Mouse (Mus musculus) adrenal gland, postnatal 10 days (tissue): ENCODE data around the gene 4922502D21Rik. TPM values are rescaled to one million over a fixed set of nuclear protein-coding genes. Genes with fewer than 3 reads are reported as not detected.
"Not testable (repeated sequence)": the region's sequence is repeated elsewhere in the genome, so short reads cannot be mapped to it uniquely, and the experiment has no call there.

Source experiments
- DNase-seq: peaks from one replicate; pipeline ENCODE4 v3.0.0; 2021; ENCODE audit warnings: mixed read lengths
- long read RNA-seq, 2 experiments: library from polyadenylated mRNA; stranded (forward); transcript quantifications; one replicate each; pipeline ENCODE4 v2.0.0; 2021
- total RNA-seq, 2 experiments: library from RNA; stranded (reverse); gene quantifications; 2 replicates each; pipeline ENCODE4 v1.2.3; 2021

4922502D21Rik gene
- total RNA-seq, result not detected
- long read RNA-seq, experiment 1, result 0 reads
- long read RNA-seq, experiment 2, result 0 reads

DNA sequence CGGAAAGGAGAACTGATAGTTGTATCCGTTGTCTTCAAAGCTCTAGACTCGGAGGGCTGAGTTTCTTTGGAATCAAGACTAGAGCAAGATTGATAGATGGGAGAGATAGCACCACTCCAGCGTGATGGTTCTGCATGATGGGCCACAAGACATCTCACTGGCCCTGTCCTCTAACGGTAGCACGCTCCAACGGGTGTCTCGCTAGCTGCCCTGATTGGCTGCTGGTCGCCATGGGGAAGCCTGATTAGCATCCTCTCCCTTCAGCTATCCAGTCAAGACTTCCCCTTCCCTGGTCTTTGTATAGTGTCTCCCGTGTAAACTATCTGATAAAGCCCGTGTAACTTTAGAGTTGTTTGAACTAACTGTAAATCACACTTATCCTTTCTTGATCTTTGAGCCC, at the start of gene 4922502D21Rik:
Gene 4922502D21Rik (minus strand): TSS at position 187 of the 400 bp plus-strand sequence.
- DNase-seq, result no peak

DNA sequence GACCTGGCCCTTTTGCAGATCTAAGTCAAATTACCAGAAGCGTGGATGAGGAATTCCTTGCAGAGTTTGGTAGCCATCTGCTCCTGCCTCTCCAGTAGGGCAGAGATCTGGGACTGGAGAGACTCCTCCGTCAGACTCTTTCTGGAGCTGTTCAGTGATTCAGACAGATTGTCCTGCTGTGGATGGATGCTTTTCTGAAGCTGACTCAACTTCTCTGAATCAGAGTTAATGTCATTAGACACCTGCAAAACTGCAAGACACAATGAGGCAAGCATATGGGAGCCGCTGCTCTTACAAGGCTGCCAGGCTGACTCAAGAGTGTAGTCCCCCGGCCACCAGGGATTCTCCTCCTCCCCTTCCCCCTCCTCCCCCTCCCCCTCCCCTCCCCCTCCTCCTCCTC, 48.9 kb upstream of the 4922502D21Rik start:
- no peak for DNase-seq

DNA sequence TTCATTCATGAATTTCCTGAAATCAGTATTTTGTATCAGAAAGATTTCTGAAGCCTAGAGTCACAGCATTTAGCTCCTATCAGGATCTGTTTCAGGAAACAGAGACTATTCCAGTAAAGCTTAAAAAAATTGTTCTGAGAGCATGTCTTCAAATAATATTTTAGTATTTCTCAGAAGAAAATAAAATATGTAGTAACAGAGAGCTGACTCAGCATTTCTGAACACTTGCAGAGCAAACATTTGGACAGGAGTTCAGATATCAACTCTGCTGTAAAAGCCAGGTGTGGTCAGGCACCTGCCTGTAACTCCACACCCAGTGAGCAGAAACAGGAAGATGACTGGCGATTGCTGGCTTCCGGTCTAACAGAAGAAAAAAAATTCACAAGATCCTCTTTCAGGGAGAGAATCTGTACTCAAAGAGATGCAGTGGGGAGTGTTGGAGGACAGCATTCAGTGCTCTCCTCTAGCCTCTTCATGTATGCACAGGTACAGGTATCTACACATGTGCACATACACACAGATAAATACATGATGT, 43.4 kb upstream of the 4922502D21Rik start:
- no peak for DNase-seq

DNA sequence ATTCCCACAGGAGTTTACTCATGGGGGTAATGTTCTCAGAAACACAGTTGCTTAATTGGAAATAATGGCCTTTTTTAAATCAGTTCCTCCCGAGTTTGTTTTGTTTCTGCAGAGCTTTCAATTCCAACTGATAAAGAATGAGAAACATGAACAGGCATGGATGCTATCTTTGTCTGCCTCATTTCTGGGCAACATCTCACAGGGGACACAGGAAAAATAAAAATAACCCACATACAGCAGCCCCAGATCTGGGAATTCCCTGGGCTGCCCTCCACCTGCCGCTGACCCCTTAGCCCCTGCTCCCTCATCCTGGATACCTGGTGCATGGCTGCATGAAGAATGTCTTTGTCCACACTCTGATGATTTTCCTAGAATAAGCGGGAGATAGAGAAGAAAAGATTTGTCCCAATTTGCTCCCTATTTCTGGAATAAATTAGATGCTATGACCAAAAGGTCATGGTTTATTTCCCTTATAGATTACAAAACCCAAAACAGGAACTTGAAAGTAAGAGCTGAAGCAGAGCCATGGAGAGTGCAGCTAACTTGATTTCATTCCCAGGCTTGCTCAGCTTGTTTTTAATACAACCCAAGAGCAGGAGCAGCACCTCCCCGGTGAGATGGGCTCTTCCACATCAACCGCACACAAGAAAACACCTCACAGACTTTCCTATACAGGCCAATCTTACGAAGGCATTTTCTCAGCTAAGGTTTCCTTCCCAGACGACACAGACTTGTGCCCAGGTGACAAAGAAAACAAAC, 38.0 kb upstream of the 4922502D21Rik start:
- no peak for DNase-seq

DNA sequence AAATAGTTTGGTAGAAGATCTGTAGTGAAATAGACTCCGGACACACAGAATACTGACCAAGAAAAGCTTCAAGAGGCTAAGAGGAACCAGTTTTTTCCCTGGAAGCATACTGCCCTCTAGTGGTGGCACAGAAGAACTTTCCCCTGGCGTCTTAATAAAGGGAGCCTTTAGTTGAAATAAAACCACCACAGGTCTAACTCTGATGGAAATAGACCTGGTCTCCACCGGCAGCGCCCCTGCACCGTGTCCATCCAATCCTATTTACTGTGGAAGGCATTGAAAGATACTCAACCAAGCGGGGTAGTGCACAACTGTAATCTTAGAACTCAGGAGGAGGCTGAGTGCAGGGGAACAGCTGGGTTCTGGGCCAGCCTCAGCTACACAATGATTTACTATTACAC, 34.4 kb upstream of the 4922502D21Rik start:
- peak; percentile 58 for DNase-seq

DNA sequence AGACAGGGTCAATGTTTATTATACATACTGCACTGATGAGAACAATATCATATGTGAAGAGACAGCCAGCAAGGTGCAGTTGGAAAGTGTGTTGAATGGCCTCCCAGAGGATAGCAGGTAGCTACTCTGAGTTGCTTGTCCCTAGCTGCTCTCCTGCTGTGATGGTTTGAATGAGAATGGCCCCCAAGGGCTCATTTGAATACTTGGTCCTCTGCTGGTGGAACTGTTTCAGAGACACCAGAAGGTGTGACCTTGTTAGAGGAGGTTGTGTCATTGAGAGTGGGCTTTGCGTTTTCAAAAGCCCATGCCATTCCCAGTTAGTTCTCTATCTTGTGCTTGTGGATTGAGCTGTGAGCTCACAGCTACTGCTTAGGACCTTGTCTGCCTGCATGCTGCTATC, 32.3 kb upstream of the 4922502D21Rik start:
- DNase-seq, result no peak

DNA sequence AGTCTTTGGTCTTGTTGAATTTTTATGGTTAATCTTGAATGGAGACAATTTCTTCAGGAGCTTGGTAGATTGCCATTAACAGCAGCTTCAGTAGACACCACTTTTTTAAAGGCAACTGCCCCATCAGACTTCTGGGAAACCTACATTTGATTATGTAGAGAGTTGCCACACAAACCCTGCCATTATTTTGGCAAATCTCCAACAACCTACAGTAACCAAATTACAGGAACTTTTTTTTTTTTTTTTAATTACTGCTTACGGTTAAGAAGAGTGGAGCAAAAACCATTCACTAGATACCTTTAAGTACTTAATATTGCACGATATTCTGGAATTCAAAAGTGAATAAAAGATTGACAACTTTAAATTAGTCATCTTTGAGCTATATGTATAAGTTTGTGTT, 27.9 kb upstream of the 4922502D21Rik start:
- no peak for DNase-seq

DNA sequence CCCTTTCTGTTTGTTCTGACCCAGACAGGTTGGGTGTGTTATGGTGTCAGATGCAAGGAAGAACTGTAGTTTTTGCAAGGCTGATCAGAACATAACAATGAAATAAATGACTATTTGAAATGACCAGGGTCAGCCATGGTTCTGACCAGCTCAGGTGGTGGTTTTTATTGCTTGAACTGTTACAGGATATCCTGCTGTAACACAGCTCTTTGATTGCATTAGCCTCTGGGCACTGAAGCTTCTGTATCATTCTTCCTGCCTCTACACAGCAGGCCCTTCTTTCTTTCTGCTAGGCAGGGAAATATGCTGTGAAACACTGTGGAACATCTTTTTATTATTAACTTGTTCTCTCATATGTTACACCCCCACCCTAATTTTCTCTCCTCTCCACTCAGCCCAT, 24.8 kb upstream of the 4922502D21Rik start:
- DNase-seq, result no peak

DNA sequence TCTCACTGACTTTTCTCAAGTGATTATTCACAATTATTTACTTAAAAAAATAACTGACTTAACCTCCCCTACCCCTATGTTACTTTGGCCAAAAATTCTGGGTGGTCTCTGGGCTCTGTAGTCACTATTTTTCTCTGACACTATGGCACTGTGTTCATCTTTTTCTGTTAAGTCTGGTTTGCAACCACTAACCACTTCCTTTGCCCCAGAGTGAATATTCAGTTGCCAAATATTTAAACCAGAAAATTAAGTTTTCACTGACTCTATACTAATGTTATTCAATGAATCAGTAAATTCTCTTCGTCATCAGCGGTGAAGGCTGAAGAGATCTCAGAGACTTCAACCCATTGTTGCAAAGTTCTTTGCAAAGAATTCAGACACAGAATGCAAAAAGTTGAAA, 24.2 kb upstream of the 4922502D21Rik start:
- no peak for DNase-seq

DNA sequence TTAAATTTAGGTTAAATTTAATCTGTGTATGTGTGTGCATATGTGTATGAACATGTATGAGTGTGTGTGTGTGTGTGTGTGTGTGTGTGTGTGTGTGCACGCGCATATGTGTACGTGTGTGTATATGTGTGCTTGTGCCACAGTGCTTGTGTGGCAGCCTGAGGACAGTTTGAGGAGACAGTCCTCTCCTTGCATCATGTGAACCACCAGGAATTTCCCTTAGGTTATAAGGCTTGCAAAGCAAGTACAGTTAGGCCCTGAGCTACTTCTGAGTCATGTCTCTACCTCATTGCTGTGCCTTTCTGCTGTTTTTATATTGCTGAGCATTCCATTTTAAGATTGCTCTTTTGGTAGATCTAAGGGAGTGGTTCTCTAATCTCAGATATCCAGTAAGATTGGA, 19.5 kb upstream of the 4922502D21Rik start:
- no peak for DNase-seq

DNA sequence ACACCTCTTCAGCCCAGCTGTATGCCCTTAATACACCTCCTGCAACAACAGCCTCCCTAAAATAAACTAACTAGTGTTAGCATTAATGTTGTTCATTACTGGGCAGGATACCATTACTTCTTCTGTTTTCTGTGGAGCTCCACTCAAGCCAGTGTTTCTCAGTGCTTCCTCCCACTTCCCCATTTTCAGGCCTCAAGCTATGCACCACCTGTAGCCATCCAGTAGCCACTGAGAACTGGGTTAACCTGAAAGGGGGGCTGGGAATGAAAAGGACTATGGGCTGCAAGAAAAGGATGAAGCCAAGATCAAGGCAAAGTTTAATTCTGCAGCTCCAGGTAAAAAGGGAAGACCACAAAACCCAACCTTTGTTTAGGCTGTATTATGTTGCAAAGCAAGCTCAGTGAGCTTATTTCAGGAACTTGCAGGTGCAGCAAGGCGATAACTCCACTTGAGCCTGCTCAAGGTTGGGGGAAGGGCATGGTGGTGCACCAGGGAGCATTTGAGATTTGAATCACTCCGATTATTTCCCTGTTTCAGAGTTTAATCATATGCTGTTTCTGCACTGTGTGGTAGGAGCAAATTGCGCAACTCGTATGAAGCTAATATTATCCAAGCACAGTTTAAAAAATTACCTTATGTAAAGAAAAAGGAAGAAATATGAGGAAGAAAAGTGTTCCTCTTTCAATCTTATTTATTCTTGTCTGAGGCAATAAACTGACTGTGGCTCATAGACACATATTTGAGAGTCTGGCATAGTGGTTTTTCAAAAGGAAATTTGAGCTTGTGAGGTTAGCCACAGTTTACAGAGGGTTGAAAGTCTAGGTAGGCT, 18.1 kb upstream of the 4922502D21Rik start:
- DNase-seq, result no peak

DNA sequence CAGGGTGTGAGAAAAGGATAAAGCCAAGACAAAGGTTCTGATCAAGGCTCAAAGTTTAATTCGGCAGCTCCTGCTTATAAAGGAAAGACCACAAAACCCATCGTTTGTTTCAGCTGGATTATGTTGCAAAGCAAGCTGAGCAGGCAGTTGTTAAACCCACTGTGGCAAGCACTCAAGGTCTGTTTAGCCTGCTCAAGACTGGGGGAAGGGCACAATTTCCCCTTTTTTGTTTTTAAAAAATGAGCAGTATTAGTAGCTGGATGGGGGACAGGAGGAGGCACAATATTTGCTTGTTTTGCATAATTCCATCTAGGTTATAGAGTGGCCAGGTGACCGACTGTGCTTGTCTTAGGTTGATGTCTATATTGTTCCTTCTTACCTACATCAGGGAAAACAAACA, 12.8 kb upstream of the 4922502D21Rik start:
- no peak for DNase-seq

DNA sequence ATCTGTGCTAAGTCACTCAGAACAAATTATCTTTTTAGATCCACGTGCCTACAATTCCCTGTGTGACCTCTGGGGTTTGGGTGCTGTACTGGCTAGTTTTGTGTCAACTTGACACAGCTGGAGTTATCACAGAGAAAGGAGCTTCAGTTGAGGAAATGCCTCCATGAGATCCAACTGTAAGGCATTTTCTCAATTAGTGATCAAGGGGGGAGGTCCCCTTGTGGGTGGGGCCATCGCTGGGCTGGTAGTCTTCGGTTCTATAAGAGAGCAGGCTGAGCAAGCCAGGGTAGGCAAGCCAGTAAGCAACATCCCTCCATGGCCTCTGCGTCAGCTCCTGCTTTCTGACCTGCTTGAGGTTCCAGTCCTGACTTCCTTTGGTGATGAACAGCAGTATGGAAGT, 10.8 kb upstream of the 4922502D21Rik start, which contains the start of gene Clec12a:
Gene Clec12a (plus strand): TSS at position 301 of the 400 bp plus-strand sequence.
- DNase-seq, result not testable (repeated sequence)

DNA sequence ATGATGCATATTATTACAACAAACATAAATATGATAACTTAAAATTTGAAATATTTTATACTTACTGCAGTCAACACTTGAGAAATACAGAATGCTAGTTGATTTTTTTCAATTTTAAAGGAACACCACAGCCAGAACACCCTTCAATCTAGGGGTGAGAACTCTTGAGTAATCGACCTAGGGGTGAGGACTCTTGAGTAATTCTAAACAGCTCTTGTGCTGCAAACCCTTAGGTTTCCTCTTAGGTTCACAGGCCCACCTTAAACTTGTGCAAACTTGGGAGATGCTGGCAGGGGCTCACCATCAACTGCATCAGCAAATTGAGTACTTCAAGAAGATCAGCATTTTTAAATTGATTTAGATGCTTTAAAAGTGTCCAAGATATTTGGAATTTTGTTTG, 6.2 kb upstream of the 4922502D21Rik start:
- no peak for DNase-seq

DNA sequence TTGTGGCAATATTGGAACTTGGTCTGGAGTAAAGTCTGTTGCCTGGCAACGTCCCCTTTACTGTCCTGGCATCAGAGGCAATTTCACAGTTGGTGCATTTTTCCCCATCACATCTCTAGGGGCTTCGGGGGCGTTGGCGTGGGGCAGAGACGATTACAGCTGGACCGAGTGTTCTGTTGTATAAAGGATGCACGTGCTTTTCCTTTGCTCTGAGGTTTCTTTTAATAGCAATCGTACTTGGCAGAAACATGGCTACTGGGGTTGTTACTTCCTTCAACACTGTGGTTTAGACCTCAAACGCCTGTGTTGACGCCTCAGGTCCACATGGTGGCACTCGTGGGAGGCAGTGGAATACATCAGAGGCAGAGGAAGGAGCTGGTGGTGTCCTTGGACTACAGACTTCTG, 2.1 kb upstream of the 4922502D21Rik start:
- DNase-seq, result peak; percentile 59

DNA sequence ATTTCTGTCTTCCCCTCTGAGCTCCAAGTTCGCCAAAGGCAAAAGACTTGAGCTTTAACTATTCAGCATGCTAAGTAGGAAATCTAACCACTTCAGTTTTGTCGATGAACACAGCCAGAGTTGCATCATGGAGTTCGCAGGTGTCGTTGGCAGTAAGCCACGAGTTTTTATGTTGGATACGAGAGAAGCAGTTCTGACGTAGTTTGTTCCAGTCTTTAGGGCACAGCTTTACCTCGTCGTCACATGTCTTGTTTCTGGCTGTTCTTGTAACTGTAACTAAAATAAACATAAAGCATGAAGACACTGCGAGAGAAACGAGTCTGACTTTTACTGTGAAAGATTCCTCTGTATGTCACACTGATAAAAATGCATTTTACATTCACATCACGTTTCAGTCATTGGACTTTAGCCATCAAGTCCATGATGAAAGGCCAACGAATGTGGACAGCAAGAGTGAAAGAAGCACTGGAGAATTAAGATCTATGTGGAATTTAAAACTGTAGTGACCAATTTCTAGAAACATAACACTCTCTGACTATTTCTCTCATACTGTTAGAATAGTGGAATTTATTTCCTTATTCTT, 4.9 kb downstream of the 4922502D21Rik start:
- no peak for DNase-seq

DNA sequence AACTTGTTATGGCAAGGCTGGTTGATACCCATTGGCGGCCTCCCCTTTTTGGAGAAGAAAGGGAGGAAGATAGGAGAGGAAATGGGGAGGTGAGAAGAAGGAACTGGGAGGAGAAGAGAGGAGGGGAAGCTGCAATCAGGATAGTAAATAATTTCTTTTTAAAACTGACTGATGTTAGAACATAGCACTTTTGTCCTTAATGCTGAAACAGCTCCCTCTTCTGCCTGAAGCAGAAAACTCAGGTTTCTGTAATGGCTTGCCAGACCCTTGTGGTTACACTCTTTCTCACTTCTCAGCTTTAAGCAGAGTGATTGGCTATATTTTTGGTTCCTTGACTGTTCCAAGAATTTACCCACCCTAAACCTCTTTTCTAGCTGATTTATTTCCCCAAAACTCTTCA, 5.6 kb downstream of the 4922502D21Rik start:
- no peak for DNase-seq

DNA sequence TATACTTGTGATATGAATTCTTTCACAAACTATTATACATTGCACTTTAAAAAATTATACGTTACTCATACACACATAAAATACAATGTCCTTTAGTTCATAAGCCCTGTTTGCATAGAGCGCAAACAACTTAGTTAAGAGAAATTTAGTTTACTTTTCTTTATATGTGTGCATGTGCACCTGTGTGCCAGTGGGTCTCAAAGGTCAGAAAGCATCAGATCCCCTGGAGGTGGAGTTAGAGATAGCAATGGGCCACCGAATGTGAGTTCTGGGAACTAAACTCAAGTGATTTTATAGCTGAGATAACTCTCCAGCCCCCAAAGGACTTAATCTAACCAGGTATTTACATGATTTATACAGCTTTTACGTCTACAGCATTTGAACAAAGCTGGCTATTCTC, 12.3 kb downstream of the 4922502D21Rik start:
- no peak for DNase-seq

DNA sequence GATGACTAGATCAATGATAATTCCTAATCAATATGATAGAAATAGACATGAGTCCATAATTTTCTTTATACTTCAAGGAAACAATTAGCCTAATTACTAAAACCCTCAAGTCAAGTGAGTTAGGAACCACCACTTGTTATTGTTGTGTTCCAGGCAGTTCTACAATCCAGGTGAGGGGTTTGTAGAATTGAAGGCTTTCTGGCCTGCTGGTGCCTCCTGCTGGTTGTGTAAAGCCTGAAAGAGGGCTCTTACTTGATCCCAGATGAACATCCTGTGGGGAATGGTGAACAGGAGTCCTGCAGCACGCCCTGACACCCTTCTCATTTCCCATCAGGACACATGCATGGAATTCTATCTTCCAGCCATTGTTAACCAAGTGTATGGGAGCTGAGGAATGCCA, 13.2 kb downstream of the 4922502D21Rik start:
- DNase-seq, result no peak

DNA sequence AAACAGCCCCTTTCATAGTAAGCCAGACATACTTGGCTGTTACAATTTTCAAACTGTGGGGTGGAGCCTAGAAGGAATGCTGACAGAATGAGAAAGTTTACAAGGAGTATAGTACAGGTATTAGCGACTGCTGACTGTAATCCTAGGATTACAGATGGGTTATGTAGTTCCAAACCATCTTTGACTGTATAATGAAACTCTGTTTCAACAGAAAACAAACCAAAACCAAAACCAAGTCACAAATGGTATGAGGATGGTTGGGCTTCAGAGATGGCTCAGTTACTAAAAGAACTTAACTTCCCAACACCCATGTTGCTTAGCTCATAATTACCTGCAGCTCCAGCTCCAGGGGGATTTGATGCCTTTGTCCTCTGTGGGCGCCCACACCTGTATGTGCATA, 15.1 kb downstream of the 4922502D21Rik start:
- DNase-seq, result no peak

DNA sequence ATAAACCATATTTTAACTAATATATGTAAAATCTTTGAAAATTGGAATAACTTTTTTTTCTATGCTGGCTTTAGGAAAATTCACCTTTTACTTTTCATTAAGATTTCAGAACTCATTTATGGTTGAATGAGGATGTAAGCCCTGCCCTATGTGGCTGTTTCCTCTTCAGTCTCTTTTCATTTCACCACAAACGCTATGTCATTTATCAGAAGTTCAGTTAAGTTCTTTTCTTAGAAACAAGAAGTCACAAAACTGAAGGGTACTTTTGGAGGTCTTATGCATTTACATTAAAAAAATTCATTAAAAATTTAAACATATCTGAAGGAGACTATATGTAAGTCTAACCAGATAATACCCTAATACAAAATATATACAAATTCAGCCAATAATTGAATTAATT, 15.9 kb downstream of the 4922502D21Rik start:
- DNase-seq, result no peak

DNA sequence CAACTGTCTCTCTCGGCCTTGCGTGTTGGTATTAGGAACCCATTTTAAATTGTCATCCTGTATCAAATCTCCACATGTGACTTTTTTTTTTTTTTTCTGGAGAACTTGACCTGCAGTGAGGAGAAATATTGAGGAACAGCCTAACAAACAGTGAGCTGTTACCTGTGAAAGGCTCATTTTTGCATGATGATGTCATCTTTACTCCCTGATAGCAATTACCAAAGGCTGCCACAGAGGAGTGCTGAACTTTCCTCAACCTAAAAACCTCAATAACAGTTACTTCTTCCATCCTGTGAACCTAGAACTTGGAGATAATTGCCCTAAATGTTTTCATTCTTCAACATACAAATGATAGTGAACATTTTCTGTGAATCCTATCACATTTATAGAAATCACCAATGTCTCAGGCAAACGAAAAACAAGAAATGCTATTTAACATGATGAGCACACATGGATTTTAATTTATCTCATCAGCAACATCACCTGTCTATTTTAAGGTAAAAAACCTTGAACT, 16.9 kb downstream of the 4922502D21Rik start:
- DNase-seq, result no peak

DNA sequence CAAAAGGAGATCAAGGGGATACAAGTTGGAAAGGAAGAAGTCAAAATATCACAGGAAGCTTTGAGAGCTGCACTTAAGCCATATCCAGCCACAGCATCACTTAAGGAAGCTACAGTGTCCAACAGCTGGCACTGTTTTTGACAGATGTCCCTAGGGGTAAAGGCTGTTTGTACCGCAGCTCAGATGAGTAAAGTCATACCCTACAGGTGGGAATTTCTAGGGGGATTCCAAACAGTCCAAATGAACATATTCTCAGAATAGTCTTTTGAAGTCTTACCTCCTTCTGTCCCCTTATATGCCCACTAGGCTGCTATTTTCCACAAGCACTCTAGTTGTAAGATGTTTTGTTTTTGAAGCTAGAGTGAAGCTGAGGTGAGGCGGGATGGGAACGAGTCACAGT, 19.1 kb downstream of the 4922502D21Rik start:
- DNase-seq, result no peak
